Mouse (Mus musculus): ENCODE measurements around the gene Nkx6-2. TPM values are rescaled to one million over a fixed set of nuclear protein-coding genes. Genes with fewer than 3 reads are reported as not detected.

Gene Nkx6-2
- polyA plus RNA-seq, 1 experiment: not detected

GRCm38 (mm10) chr7:139570788-139571187 lies 11.8 kb downstream of the Nkx6-2 start:
- TF ChIP-seq CTCF (IDR thresholded peaks at IDR 0.05; ENCODE audit: borderline replicate concordance, insufficient read depth, low read length): no peak
- TF ChIP-seq POLR2A (IDR thresholded peaks at IDR 0.05; ENCODE audit: low read depth, low read length): no peak
- H3K4me3 ChIP-seq (ENCODE audit: insufficient read depth, low read length): no peak overlapping the region
- no peaks in the 10 kb centered on the region for H3K4me1 ChIP-seq (ENCODE audit: control insufficient read depth, insufficient read depth, low read length)
- H3K27ac ChIP-seq (ENCODE audit: insufficient read depth, low read length): no peak overlapping the region

DNA sequence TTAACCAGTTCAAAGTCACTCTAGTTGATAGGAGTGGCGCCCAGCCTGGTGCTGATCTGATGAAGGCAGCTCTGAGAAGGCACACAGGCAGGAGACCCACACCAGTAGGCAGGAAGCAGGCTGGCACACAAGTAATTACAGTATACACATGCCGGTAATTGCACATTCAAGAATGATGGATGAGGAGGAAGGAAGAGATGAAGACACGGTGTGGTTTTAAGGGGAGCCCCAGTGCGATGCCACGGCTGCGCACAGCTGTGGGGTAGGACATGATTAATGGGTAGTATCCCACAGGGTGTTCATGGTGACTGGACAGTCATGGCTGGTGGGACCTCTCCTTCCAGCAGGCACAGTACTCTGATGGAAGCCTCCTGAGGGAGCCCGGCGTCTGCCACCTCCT lies 16.1 kb downstream of the Nkx6-2 start:
- H3K4me3 ChIP-seq (ENCODE audit: insufficient read depth, low read length): no peak overlapping the region
- TF ChIP-seq CTCF (IDR thresholded peaks at IDR 0.05; ENCODE audit: borderline replicate concordance, insufficient read depth, low read length) (no peak), POLR2A (IDR thresholded peaks at IDR 0.05; ENCODE audit: low read depth, low read length) (no peak)

GRCm38 (mm10) chr7:139565998-139566397 lies 16.6 kb downstream of the Nkx6-2 start:
- no peak overlapping the region for H3K4me3 ChIP-seq (ENCODE audit: insufficient read depth, low read length)
- no peak overlapping the region for H3K27ac ChIP-seq (ENCODE audit: insufficient read depth, low read length)
- TF ChIP-seq CTCF (IDR thresholded peaks at IDR 0.05; ENCODE audit: borderline replicate concordance, insufficient read depth, low read length) (no peak), POLR2A (IDR thresholded peaks at IDR 0.05; ENCODE audit: low read depth, low read length) (no peak)
- no peaks in the 10 kb centered on the region for H3K4me1 ChIP-seq (ENCODE audit: control insufficient read depth, insufficient read depth, low read length)

More for the DNA sequence above, 16.1 kb downstream of the Nkx6-2 start:
- Histone ChIP-seq H3K4me1 (ENCODE audit: control insufficient read depth, insufficient read depth, low read length) (no peaks in the 10 kb centered on the region), H3K27ac (ENCODE audit: insufficient read depth, low read length) (no peak overlapping the region)

DNA sequence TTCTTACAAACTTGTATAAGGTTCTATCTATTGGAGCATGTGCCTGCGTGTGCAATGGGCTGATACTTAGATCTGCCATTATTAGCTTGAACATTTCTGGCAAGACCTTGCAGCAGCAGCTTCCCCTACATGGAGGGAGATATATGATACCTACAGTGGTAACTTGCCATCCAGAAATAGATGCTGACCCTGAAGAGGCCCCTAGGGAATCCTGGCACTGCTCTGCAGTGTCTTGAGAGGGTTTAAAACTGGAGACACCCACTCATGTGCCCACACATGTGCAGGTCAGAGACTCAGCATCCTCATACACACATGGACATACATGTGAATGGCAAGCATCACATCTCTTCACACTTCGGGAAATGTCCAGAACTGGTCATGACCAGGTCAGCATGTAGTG lies 18.4 kb downstream of the Nkx6-2 start:
- no peak for TF ChIP-seq POLR2A (IDR thresholded peaks at IDR 0.05; ENCODE audit: low read depth, low read length)
- TF ChIP-seq CTCF (IDR thresholded peaks at IDR 0.05; ENCODE audit: borderline replicate concordance, insufficient read depth, low read length): no peak
- Histone ChIP-seq H3K4me1 (ENCODE audit: control insufficient read depth, insufficient read depth, low read length) (no peaks in the 10 kb centered on the region), H3K4me3 (ENCODE audit: insufficient read depth, low read length) (no peak overlapping the region), H3K27ac (ENCODE audit: insufficient read depth, low read length) (no peak overlapping the region)

- TF ChIP-seq POLR2A (IDR thresholded peaks at IDR 0.05; ENCODE audit: low read depth, low read length) (no peak), CTCF (IDR thresholded peaks at IDR 0.05; ENCODE audit: borderline replicate concordance, insufficient read depth, low read length) (no peak)
- Histone ChIP-seq H3K4me1 (ENCODE audit: control insufficient read depth, insufficient read depth, low read length) (no peaks in the 10 kb centered on the region), H3K4me3 (ENCODE audit: insufficient read depth, low read length) (no peak overlapping the region), H3K27ac (ENCODE audit: insufficient read depth, low read length) (no peak overlapping the region)
These were observed 19.2 kb downstream of the Nkx6-2 start for GRCm38 (mm10) chr7:139563425-139563824.

DNA sequence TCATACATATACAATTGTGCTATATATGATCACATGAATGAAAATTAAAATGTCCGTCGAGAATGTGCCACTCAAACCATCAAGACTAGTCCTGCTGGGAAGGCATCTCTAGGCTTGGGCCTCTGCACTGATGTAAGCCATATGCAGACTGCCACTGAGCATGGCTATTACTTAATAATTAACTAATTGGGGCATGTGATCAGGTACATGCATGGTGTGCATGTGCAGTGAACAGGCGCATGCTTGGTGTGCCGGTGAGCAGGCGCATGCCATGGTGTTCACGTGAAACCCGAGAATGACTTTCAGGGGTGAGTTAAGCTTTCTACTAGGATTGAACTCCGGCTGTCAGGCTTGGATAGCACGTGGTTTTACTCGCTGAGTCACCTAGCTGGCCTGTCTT lies 22.9 kb downstream of the Nkx6-2 start:
- Histone ChIP-seq H3K4me1 (ENCODE audit: control insufficient read depth, insufficient read depth, low read length) (no peaks in the 10 kb centered on the region), H3K4me3 (ENCODE audit: insufficient read depth, low read length) (no peak overlapping the region), H3K27ac (ENCODE audit: insufficient read depth, low read length) (no peak overlapping the region)
- TF ChIP-seq POLR2A (IDR thresholded peaks at IDR 0.05; ENCODE audit: low read depth, low read length): no peak
- TF ChIP-seq CTCF (IDR thresholded peaks at IDR 0.05; ENCODE audit: borderline replicate concordance, insufficient read depth, low read length): no peak

DNA sequence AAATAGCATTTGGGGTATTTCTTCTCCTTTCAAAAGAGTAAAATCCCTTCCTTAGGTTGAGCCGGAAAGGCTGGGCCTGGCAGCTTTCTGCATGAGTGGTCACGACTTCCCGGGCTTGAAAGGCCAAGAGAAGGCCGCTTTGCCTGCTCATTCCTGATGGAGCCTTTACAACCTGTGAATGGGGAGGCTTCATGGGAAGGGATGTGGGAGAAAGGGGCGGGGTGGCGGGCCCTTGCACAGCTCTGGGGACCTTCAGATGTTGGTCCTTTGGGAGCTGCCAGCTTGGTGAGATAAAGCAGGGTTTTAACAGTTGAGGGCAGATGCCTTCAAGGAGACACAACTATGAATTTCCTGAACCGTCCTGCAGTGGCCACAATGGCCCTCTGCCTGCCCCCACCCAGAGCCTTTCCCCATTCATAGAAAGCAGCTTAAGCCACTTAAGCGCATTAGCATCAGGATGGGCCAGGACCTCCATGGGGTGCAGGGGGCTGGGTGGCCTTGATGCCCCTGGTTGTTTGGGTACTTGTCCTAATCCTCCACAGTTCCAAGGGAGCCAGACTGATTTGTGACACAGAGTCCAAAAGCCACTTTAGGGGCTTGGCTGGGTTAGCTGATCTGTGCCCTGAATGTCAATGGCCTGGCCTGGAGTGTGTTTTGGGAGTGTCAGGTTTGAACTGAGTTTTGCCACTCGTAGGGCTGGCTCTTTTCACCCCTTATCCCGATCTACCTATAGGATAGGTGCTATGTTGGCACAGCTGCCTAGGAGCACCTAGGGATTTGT lies 25.7 kb downstream of the Nkx6-2 start:
- Histone ChIP-seq H3K4me3 (ENCODE audit: insufficient read depth, low read length) (no peak overlapping the region), H3K4me1 (ENCODE audit: control insufficient read depth, insufficient read depth, low read length) (no peaks in the 10 kb centered on the region), H3K27ac (ENCODE audit: insufficient read depth, low read length) (no peak overlapping the region)
- TF ChIP-seq POLR2A (IDR thresholded peaks at IDR 0.05; ENCODE audit: low read depth, low read length): no peak
- no peak for TF ChIP-seq CTCF (IDR thresholded peaks at IDR 0.05; ENCODE audit: borderline replicate concordance, insufficient read depth, low read length)

- H3K4me1 ChIP-seq (ENCODE audit: control insufficient read depth, insufficient read depth, low read length): no peaks in the 10 kb centered on the region
- H3K27ac ChIP-seq (ENCODE audit: insufficient read depth, low read length): no peak overlapping the region
- H3K4me3 ChIP-seq (ENCODE audit: insufficient read depth, low read length): no peak overlapping the region
- TF ChIP-seq CTCF (IDR thresholded peaks at IDR 0.05; ENCODE audit: borderline replicate concordance, insufficient read depth, low read length) (no peak), POLR2A (IDR thresholded peaks at IDR 0.05; ENCODE audit: low read depth, low read length) (no peak)
These were observed 26.3 kb downstream of the Nkx6-2 start for GRCm38 (mm10) chr7:139556331-139556730.

GRCm38 (mm10) chr7:139551519-139551918 lies 31.1 kb downstream of the Nkx6-2 start:
- H3K4me1 ChIP-seq (ENCODE audit: control insufficient read depth, insufficient read depth, low read length): no peaks in the 10 kb centered on the region
- H3K27ac ChIP-seq (ENCODE audit: insufficient read depth, low read length): no peak overlapping the region
- H3K4me3 ChIP-seq (ENCODE audit: insufficient read depth, low read length): no peak overlapping the region
- TF ChIP-seq CTCF (IDR thresholded peaks at IDR 0.05; ENCODE audit: borderline replicate concordance, insufficient read depth, low read length) (no peak), POLR2A (IDR thresholded peaks at IDR 0.05; ENCODE audit: low read depth, low read length) (no peak)

DNA sequence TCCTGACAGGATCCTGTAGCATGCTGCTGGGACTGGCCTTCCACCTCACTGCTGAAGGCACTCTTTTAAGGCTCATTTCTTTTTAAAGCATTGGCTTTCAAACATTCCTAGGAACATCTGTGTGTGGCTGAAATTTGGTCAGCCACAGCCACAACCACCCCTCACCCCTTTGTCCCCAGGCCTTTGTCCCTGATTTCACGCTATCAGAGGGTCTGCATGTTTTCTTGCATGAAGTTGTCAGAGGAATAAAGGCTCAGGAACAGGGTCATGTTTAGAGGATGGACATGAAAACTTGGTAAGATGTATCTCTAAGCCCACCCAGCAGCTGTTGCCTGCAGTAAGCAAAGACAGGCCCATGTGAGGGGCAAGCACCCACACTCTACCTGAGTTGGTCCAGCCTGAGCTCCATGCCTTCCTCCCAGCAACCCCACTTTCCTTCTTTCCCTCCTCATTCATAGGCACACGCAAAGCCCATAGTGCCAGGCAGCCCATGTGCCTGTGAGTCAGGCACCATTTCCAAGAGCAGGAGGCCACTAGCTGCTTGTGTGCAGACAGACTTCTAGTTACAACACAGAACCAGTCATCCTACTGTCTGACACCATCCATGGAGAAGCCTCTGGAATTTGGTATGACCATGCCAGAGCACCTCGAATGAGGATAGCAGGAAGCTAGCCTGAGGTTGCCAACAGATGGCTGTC lies 32.4 kb downstream of the Nkx6-2 start:
- no peak overlapping the region for H3K4me3 ChIP-seq (ENCODE audit: insufficient read depth, low read length)
- H3K27ac ChIP-seq (ENCODE audit: insufficient read depth, low read length): no peak overlapping the region
- no peak for TF ChIP-seq CTCF (IDR thresholded peaks at IDR 0.05; ENCODE audit: borderline replicate concordance, insufficient read depth, low read length)
- TF ChIP-seq POLR2A (IDR thresholded peaks at IDR 0.05; ENCODE audit: low read depth, low read length): no peak
- no peaks in the 10 kb centered on the region for H3K4me1 ChIP-seq (ENCODE audit: control insufficient read depth, insufficient read depth, low read length)

Data from embryonic fibroblast, embryonic 13.5 days (primary cell).